Mouse (Mus musculus) limb, embryonic 12.5 days (tissue): ENCODE measurements at regions not wholly inside any gene's neighbourhood (a gene's known extent, or its start where the extent isn't known, plus 50 kb on each side); places are given as distances from the start of the nearest gene placed in this dataset.
"Not testable (repeated sequence)": the region's sequence is repeated elsewhere in the genome, so short reads cannot be mapped to it uniquely, and the experiment has no call there.

Experiments used
- ATAC-seq: fragments of 200-750 bp; cut with Nextera tagmentation; 2 replicates; pipeline ENCODE4 v1.8.0; 2017; ENCODE audit warnings: low read depth, moderate TSS enrichment; ENCODE audit not compliant: insufficient number of reproducible peaks, insufficient read depth, low FRiP score, low TSS enrichment
- H3K27ac ChIP-seq: fragments of 300-500 bp; sonication (generic); 2 replicates; pipeline ENCODE4 v1.5.1; 2016; ENCODE audit warnings: mild to moderate bottlenecking, moderate library complexity
- H3K27me3 ChIP-seq: fragments of 300-500 bp; sonication (generic); 2 replicates; pipeline ENCODE4 v1.6.1; 2016; ENCODE audit warnings: mild to moderate bottlenecking, moderate library complexity
- H3K36me3 ChIP-seq: fragments of 300-500 bp; sonication (generic); 2 replicates; pipeline ENCODE4 v1.6.1; 2016; ENCODE audit warnings: mild to moderate bottlenecking, moderate library complexity
- H3K4me1 ChIP-seq: fragments of 300-500 bp; sonication (generic); replicated peaks from 2 replicates; pipeline ENCODE4 v1.6.1; 2016
- H3K4me2 ChIP-seq: fragments of 300-500 bp; sonication (generic); 2 replicates; pipeline ENCODE4 v1.6.1; 2016; ENCODE audit warnings: mild to moderate bottlenecking, moderate library complexity
- H3K4me3 ChIP-seq: fragments of 300-500 bp; sonication (generic); replicated peaks from 2 replicates; pipeline ENCODE4 v1.5.1; 2016; ENCODE audit warnings: mild to moderate bottlenecking
- H3K9ac ChIP-seq: fragments of 300-500 bp; sonication (generic); replicated peaks from 2 replicates; pipeline ENCODE4 v1.6.1; 2016; ENCODE audit warnings: mild to moderate bottlenecking, moderate library complexity
- H3K9me3 ChIP-seq: fragments of 300-500 bp; sonication (generic); 2 replicates; pipeline ENCODE4 v1.6.1; 2016; ENCODE audit warnings: mild to moderate bottlenecking, moderate library complexity
- WGBS: fragments of 180-500 bp; shearing (Covaris S2); methylation state at CpG from one replicate; pipeline ENCODE4 v1.1.7; 2016; 5-methylcytosine and 5-hydroxymethylcytosine counted together

- no peaks in the 10 kb centered on the region for H3K27me3 ChIP-seq
- no peak for ATAC-seq
- H3K9me3 ChIP-seq, result no peaks in the 10 kb centered on the region
- H3K9ac ChIP-seq, result no peak overlapping the region
- H3K36me3 ChIP-seq, result no peaks in the 10 kb centered on the region
- no peak overlapping the region for H3K27ac ChIP-seq
- no peak overlapping the region for H3K4me2 ChIP-seq
- 64% methylated on average over 1 of the region's 1 CpGs for WGBS
- no peak overlapping the region for H3K4me3 ChIP-seq
- H3K4me1 ChIP-seq, result no peaks in the 10 kb centered on the region
Observed at GRCm38 (mm10) chr10:15886150-15886549, 1168.1 kb upstream of the Gje1 start.

- H3K4me3 ChIP-seq, result no peak overlapping the region
- H3K4me2 ChIP-seq, result no peak overlapping the region
- ATAC-seq, result no peak
- H3K27ac ChIP-seq, result no peak overlapping the region
- H3K4me1 ChIP-seq, result no peaks in the 10 kb centered on the region
- H3K27me3 ChIP-seq, result no peaks in the 10 kb centered on the region
- WGBS, result 88% methylated on average over 2 of the region's 2 CpGs
- H3K9me3 ChIP-seq, result no peaks in the 10 kb centered on the region
- H3K9ac ChIP-seq, result no peak overlapping the region
- no peaks in the 10 kb centered on the region for H3K36me3 ChIP-seq
Observed at GRCm38 (mm10) chr10:15868063-15868462, 1150.0 kb upstream of the Gje1 start.

DNA sequence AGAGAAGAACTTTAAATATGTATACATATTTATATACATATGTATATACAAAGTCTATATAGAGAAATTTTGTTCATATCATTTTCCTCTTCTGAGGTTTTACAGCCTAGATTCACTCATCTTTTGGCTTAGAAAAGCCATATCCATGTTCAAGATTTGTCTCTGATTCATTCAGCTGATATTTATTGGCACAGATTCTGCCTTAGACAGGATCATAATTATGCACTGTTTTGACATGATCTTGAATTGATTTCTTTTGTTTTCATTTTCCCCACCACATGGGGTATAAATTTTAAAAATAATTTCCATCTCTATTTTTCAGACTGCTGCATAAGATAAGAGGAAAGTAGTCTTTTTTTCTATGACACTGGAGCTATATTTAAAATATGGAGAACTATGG, 1148.9 kb upstream of the Gje1 start:
- no peaks in the 10 kb centered on the region for H3K4me1 ChIP-seq
- no peak overlapping the region for H3K27ac ChIP-seq
- H3K4me3 ChIP-seq, result no peak overlapping the region
- no peak for ATAC-seq
- H3K9me3 ChIP-seq, result no peaks in the 10 kb centered on the region
- H3K27me3 ChIP-seq, result no peaks in the 10 kb centered on the region
- no peak overlapping the region for H3K9ac ChIP-seq
- H3K4me2 ChIP-seq, result no peak overlapping the region
- H3K36me3 ChIP-seq, result no peaks in the 10 kb centered on the region

GRCm38 (mm10) chr10:15841381-15841780, 1123.4 kb upstream of the Gje1 start:
- H3K4me1 ChIP-seq, result no peaks in the 10 kb centered on the region
- no peak for ATAC-seq
- WGBS, result 81% methylated on average over 3 of the region's 3 CpGs
- no peak overlapping the region for H3K9ac ChIP-seq
- no peaks in the 10 kb centered on the region for H3K36me3 ChIP-seq
- no peak overlapping the region for H3K4me3 ChIP-seq
- no peaks in the 10 kb centered on the region for H3K9me3 ChIP-seq
- no peak overlapping the region for H3K27ac ChIP-seq
- H3K4me2 ChIP-seq, result no peak overlapping the region
- H3K27me3 ChIP-seq, result no peaks in the 10 kb centered on the region

DNA sequence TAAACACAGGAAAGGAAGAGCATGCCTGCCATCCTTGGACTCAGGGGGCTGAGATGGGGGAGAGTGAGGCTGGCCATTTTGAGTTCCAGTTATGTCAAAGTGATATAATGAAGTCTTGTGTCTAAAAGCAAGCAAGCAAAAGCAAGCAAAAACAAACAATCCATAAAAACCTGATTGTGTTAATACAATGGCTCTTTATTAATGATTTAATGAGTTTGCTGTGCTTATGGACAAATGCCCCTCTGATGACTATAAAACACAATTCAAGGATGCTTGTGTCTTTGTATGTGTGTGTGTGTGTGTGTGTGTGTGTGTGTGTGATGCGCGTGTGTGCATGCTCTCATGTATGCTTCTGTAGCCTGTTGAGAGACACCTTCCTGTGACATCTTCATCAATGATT, 1114.3 kb upstream of the Gje1 start:
- 89% methylated on average over 2 of the region's 2 CpGs for WGBS
- H3K36me3 ChIP-seq, result no peaks in the 10 kb centered on the region
- no peaks in the 10 kb centered on the region for H3K27me3 ChIP-seq
- H3K4me2 ChIP-seq, result no peak overlapping the region
- H3K9me3 ChIP-seq, result no peaks in the 10 kb centered on the region
- no peak overlapping the region for H3K4me3 ChIP-seq
- no peak overlapping the region for H3K27ac ChIP-seq
- ATAC-seq, result no peak
- no peaks in the 10 kb centered on the region for H3K4me1 ChIP-seq
- H3K9ac ChIP-seq, result no peak overlapping the region

DNA sequence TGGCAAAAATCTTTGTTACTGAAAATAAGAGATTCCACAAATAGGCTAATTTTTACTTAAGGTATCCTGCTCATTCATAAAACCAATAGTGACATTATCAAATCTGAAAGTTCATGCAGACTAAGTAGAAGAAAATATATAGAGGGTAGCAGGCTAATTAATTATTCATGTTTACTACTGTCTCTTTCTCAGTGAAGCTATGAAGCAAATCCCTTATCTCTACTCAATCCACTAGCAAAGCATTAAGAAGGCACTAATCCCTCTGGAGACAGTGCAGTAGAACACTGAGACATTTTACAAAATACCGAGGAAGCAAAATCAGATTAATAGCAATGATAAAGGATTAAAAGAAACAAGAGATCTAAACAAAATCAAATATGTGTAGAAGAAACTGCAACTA, 1107.4 kb upstream of the Gje1 start:
- Histone ChIP-seq H3K36me3 (no peaks in the 10 kb centered on the region), H3K27me3 (no peaks in the 10 kb centered on the region), H3K4me2 (no peak overlapping the region), H3K27ac (no peak overlapping the region), H3K9me3 (no peaks in the 10 kb centered on the region), H3K9ac (no peak overlapping the region), H3K4me1 (no peaks in the 10 kb centered on the region), H3K4me3 (no peak overlapping the region)
- no peak for ATAC-seq
- whole genome bisulfite sequencing, result 92% methylated on average over 1 of the region's 1 CpGs

DNA sequence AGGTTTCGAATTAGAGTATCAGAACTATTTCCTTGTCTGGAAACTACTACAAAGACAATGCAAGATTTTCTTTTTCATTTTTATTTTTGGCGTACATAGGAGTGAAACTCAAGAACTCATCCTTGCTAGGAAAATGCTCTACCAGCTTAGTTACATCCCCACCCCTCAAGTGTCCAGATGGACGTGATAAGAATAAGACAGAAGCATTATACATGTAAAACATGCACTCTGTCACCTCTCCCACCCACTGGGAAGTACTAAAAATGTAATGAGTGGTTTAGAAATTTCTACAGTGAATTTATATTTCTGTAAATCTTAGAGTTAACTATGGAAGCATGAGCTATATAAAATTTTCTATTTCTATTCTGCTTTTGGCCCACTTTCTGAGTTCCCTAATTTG, 1089.3 kb upstream of the Gje1 start:
- Histone ChIP-seq H3K36me3 (no peaks in the 10 kb centered on the region), H3K9me3 (no peaks in the 10 kb centered on the region), H3K27ac (no peak overlapping the region), H3K4me3 (no peak overlapping the region), H3K4me2 (no peak overlapping the region), H3K27me3 (no peaks in the 10 kb centered on the region), H3K4me1 (no peaks in the 10 kb centered on the region), H3K9ac (no peak overlapping the region)
- 78% methylated on average over 3 of the region's 3 CpGs for WGBS
- ATAC-seq, result no peak

DNA sequence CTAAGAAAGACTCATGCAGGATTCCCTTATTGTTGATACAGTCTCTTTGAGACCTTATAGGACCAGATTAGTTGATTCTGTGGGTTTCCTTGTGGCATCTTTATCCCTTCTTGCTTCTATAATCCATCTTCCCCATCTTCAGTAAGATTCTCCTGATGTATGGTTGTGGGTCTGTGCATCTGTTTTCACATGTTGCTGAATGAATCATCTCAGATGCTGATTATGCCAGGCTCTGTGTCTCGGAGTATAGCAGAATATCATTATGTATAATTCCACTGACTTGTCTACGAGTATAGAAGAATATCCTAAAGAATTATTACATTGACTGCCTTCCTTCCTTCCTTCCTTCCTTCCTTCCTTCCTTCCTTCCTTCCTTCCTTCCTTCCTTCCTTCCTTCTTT, 1087.8 kb upstream of the Gje1 start:
- 83% methylated on average over 2 of the region's 2 CpGs for WGBS
- no peak for ATAC-seq

DNA sequence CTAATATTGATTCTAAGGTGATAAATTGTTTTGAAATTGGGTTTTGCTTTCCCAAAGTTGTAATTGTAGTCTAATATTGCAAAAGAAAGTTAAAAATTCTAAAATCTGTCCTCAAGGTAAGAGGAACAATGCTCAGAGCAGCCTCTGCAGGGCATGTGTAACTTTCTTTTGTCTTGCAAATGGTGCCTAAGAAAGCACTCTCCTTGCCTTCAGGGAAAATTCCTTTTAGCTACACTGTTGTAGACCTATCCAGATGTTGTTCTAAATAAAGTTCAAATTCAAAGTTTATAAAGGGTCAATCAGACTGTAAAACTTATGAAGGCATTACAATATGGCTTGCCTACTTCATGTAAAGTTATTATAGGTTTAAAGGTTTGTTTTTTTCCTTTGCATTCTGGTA, 1075.2 kb upstream of the Gje1 start:
- H3K36me3 ChIP-seq, H3K4me3 ChIP-seq, H3K4me2 ChIP-seq, ATAC-seq, H3K9ac ChIP-seq, H3K27me3 ChIP-seq, H3K4me1 ChIP-seq, H3K27ac ChIP-seq, H3K9me3 ChIP-seq: not testable (repeated sequence)

More for the DNA sequence above, 1087.8 kb upstream of the Gje1 start:
- no peaks in the 10 kb centered on the region for H3K9me3 ChIP-seq
- H3K36me3 ChIP-seq, result no peaks in the 10 kb centered on the region
- H3K4me2 ChIP-seq, result no peak overlapping the region
- no peaks in the 10 kb centered on the region for H3K27me3 ChIP-seq
- H3K4me1 ChIP-seq, result no peaks in the 10 kb centered on the region
- H3K4me3 ChIP-seq, result no peak overlapping the region
- H3K27ac ChIP-seq, result no peak overlapping the region
- H3K9ac ChIP-seq, result no peak overlapping the region

DNA sequence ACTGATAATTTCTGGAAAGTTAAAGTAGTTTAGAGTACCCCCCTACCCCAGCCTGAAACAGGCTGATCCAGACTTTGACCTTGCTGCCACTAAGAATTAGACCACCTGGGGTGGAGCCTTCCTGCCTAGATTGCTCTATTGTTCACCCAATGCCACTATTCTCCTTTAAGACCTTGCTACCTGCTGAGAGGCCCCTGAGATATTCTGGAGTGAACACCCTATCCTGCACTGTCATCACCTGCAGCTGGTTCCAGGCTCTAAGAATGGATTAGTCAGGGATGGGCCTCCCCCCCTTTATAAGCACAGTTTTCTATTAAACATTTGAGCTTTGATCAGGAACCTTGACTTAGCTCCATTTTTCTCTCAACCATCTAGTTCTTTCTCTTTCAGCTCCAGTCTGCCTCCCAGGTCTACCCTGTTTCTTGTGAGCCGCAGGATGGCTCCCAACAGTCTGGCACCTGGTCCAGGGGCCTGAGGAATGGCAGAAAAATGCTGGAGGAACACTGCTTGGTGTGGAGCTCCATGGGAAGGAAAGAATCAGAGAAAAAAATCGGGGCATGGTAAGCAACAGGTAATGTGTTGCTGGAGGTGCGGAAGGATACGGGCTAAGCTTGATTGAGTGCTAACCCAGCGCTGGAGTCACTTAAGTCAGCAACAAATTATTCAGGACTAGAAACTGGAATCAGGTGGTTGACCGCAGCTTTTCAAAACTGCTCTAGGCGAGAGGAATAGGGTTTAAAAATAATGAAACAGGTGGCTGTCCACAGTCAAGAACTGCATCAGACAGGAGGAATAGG, 1073.7 kb upstream of the Gje1 start:
- Histone ChIP-seq H3K4me3 (no peak overlapping the region), H3K9me3 (peaks cover 4% of the 10 kb centered on the region; the same call in 1 of the 2 replicates), H3K36me3 (no peaks in the 10 kb centered on the region), H3K4me1 (no peaks in the 10 kb centered on the region), H3K27me3 (no peaks in the 10 kb centered on the region), H3K9ac (no peak overlapping the region), H3K27ac (no peak overlapping the region), H3K4me2 (no peak overlapping the region)
- 43% methylated on average over 7 of the region's 7 CpGs for WGBS
- no peak for ATAC-seq

DNA sequence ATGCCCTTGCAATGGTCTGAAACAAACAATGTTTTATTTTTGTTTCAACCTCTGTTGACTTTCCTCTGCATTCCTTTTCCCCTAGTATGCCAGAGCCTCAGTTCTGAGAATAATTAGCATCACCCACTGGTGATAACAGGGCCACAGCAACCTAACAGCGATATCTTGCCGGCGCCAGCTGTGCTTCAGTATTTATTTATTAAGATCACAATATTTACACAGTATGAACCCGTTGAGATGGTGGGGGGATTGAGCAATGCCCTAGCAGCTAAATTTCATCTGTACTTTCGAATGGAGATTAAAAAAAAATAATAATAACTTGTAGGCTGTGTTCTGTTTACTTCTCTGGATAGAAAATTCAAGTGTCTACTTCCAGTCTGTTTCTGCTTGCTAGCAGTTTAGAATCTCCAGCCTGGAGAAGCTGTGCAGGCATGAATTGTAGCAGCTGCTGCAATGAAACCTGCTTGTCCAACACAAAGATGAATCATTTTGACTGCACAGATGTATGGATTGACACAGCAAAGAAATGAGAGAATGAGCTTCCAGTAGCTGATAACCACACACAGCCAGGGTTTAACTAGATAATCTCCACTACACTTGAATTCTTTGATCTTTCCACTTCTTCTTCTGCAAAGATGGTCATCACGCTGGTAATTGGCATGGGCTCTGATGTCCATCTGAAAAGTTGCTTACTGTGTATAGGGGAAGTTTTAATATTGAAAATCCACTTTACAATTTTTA, 1042.1 kb upstream of the Gje1 start:
- Histone ChIP-seq H3K4me2 (no peak overlapping the region), H3K36me3 (no peaks in the 10 kb centered on the region), H3K27me3 (no peaks in the 10 kb centered on the region), H3K27ac (no peak overlapping the region), H3K9ac (no peak overlapping the region), H3K4me1 (no peaks in the 10 kb centered on the region), H3K9me3 (no peaks in the 10 kb centered on the region), H3K4me3 (no peak overlapping the region)
- WGBS, result 72% methylated on average over 6 of the region's 6 CpGs
- ATAC-seq, result no peak

- WGBS, result 44% methylated on average over 3 of the region's 3 CpGs
- Histone ChIP-seq H3K4me1 (no peaks in the 10 kb centered on the region), H3K4me2 (no peak overlapping the region), H3K36me3 (no peaks in the 10 kb centered on the region), H3K27me3 (no peaks in the 10 kb centered on the region), H3K9me3 (no peaks in the 10 kb centered on the region), H3K9ac (no peak overlapping the region), H3K4me3 (no peak overlapping the region), H3K27ac (no peak overlapping the region)
- no peak for ATAC-seq
Observed at GRCm38 (mm10) chr10:15759576-15759975, 1041.6 kb upstream of the Gje1 start.
